Mouse (Mus musculus) liver, adult 2 months (tissue): ENCODE data around the gene Cox20. TPM values are rescaled to one million over a fixed set of nuclear protein-coding genes. Genes with fewer than 3 reads are reported as not detected.

Experiments used
- DNase-seq: peaks from one replicate; pipeline ENCODE4 v3.0.0-alpha.2; 2011; ENCODE audit warnings: low read depth, low spot score; ENCODE audit errors: extremely low read depth
- H3K27ac ChIP-seq: fragments of 200-500 bp; replicated peaks from 2 replicates; pipeline ENCODE4 v1.5.1; 2012; ENCODE audit warnings: low read depth, mild to moderate bottlenecking, control low read depth, inconsistent platforms, low read length; ENCODE audit not compliant: insufficient read depth
- H3K27me3 ChIP-seq: fragments of 200-500 bp; 2 replicates; pipeline ENCODE4 v1.6.1; 2012; ENCODE audit warnings: mild to moderate bottlenecking, moderate library complexity, low read length, inconsistent platforms; ENCODE audit not compliant: control insufficient read depth, insufficient read depth
- H3K36me3 ChIP-seq: fragments of 200-500 bp; 2 replicates; pipeline ENCODE4 v1.6.1; 2012; ENCODE audit warnings: low read length, inconsistent platforms; ENCODE audit not compliant: control insufficient read depth, insufficient read depth
- H3K4me1 ChIP-seq: fragments of 200-500 bp; 2 replicates; pipeline ENCODE4 v1.6.1; 2011; ENCODE audit warnings: low read length; ENCODE audit not compliant: control insufficient read depth, insufficient read depth
- H3K4me3 ChIP-seq: fragments of 200-500 bp; 2 replicates; pipeline ENCODE4 v1.5.1; 2011; ENCODE audit warnings: low read depth, mild to moderate bottlenecking, control low read depth, low read length, moderate library complexity; ENCODE audit not compliant: insufficient read depth
- H3K79me2 ChIP-seq: fragments of 200-500 bp; 2 replicates; pipeline ENCODE4 v1.6.1; 2012; ENCODE audit warnings: inconsistent platforms, mild to moderate bottlenecking, low read length, moderate library complexity; ENCODE audit not compliant: control insufficient read depth, insufficient read depth
- H3K9ac ChIP-seq: fragments of 200-500 bp; 2 replicates; pipeline ENCODE4 v1.6.1; 2012; ENCODE audit warnings: low read depth, mild to moderate bottlenecking, control low read depth, inconsistent platforms, low read length
- CTCF ChIP-seq: fragments of 200-500 bp; IDR thresholded peaks from 2 replicates; pipeline ENCODE4 v1.5.1; 2011; ENCODE audit warnings: low read depth, low read length, control low read depth
- POLR2A ChIP-seq: fragments of 200-500 bp; IDR thresholded peaks from 2 replicates; pipeline ENCODE4 v1.6.1; 2011; ENCODE audit warnings: low read length, control low read depth; ENCODE audit not compliant: insufficient read depth; ENCODE audit errors: extremely low read depth
- WGBS: fragments of 180-500 bp; shearing (Covaris S2); methylation state at CpG from one replicate; pipeline ENCODE4 v1.1.7; 2018; 5-methylcytosine and 5-hydroxymethylcytosine counted together
- polyA plus RNA-seq: library from polyadenylated mRNA; depleted of rRNA; stranded (reverse); fragments of >200 nt; gene quantifications from 2 replicates; pipeline ENCODE4 v1.2.3, GENCODE M21; 2012
- total RNA-seq: library from RNA; depleted of rRNA; stranded (reverse); fragments of >200 nt; gene quantifications from 2 replicates; pipeline ENCODE4 v1.2.3, GENCODE M21; 2014

Cox20 gene
- total and polyA plus RNA-seq, 2 experiments: 12.8 to 29.3 TPM

DNA sequence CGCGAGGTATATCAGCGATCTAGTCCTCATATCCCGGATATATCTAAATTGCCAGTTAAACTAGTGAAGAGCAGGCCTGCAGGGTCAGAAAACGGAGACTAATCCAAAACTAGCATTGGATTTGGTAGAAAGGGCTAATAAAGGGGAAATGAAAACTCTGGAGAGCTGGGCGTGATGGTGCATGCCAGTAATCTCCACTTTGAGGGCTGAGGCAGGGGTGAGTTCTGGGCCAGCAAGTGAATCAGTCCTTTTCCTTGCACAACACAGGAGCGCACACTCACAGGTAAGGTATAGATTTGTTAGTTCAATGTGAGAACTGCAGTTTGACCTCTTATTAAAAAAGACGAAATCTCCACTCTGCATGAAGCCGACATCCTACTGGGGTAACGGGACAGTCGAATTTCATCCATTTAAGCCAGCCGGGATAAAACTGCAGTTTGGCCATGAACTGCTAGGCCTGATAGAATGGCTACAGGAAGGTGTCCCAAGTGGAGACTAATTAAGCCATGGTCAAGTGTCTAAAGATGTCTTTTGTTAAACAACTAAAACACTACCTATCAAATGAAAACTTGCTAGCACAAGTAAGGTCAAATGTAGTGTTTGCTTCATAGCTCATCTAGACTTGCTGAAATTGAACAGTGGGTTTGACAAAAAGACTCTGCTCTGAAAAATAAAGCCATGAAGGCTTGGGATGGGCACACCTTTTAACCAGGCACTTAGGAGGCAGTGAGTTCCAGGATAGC is 536 bp downstream of the Cox20 start:
- under 1% methylated on average over 12 of the region's 12 CpGs for WGBS
- H3K4me1 ChIP-seq: peaks cover 23% of the 10 kb centered on the region
- DNase-seq: peak; percentile 69

DNA sequence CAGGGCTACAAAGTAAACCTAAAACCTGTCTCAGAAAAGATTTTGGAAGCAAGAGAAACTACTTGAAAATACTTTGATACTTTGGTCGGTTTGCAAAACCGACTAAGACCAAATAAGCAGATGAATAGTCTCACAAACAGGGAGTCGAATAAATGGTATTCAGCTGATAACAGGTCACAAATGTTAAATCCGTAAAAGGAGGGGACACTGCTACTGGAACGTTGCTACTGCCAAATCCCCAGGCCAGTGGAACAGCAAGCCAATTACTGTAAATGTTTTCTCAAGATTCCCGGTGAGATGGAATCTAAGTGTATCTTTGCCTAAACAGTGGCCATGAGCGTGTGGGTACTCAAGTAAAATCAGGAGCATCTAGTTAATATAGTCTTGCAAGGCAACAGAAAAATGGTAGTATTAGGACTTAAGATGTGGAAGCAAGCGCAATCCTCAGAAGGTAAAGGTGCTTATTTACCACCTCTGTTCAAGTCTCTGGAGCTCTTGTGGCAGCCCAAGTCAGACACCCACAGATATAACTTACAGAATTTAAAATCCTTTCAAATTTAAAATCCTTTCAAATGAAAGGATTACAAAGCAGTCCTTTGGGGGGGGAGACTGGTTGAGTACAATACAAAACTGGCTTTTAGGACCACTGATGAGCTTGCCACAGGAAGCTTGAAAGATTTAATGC is 1.2 kb downstream of the Cox20 start:
- TF ChIP-seq CTCF: no peak
- no peak for TF ChIP-seq POLR2A
- no peaks in the 10 kb centered on the region for H3K27me3 ChIP-seq
- DNase-seq: peak; percentile 67
- peak overlapping the region; percentile 80 for H3K4me3 ChIP-seq
- WGBS: 9% methylated on average over 8 of the region's 8 CpGs
- peak overlapping the region; percentile 96 for H3K27ac ChIP-seq
- H3K36me3 ChIP-seq: peaks cover 40% of the 10 kb centered on the region
- H3K4me1 ChIP-seq: peaks cover 17% of the 10 kb centered on the region
- H3K79me2 ChIP-seq: no peaks in the 10 kb centered on the region; the same call in 1 of the 2 replicates
- H3K9ac ChIP-seq: peak overlapping the region; percentile 90

More for the DNA sequence above, 536 bp downstream of the Cox20 start:
- no peaks in the 10 kb centered on the region; the same call in 1 of the 2 replicates for H3K79me2 ChIP-seq
- peak overlapping the region; percentile 90 for H3K9ac ChIP-seq
- H3K36me3 ChIP-seq: peaks cover 33% of the 10 kb centered on the region
- TF ChIP-seq POLR2A: no peak
- no peak for TF ChIP-seq CTCF
- H3K27ac ChIP-seq: peak overlapping the region; percentile 96
- H3K27me3 ChIP-seq: no peaks in the 10 kb centered on the region
- H3K4me3 ChIP-seq: peak overlapping the region; percentile 80

GRCm38 (mm10) chr1:178320723-178321590 is 2.0 kb downstream of the Cox20 start:
- WGBS: 31% methylated on average over 5 of the region's 5 CpGs
- peaks cover 16% of the 10 kb centered on the region for H3K4me1 ChIP-seq
- H3K4me3 ChIP-seq: peak overlapping the region; percentile 43; the same call in 1 of the 2 replicates
- no peaks in the 10 kb centered on the region for H3K27me3 ChIP-seq
- peaks cover 43% of the 10 kb centered on the region for H3K36me3 ChIP-seq
- peak overlapping the region; percentile 27 for H3K9ac ChIP-seq
- TF ChIP-seq POLR2A (no peak), CTCF (no peak)
- peak overlapping the region; percentile 96 for H3K27ac ChIP-seq
- no peaks in the 10 kb centered on the region; the same call in 1 of the 2 replicates for H3K79me2 ChIP-seq
- peak; percentile 55 for DNase-seq

- Histone ChIP-seq H3K36me3 (peaks cover 48% of the 10 kb centered on the region), H3K79me2 (no peaks in the 10 kb centered on the region; the same call in 1 of the 2 replicates), H3K4me1 (peaks cover 20% of the 10 kb centered on the region), H3K27me3 (no peaks in the 10 kb centered on the region), H3K27ac (no peak overlapping the region), H3K9ac (no peak overlapping the region), H3K4me3 (no peak overlapping the region)
- no peak for TF ChIP-seq CTCF
- no peak for TF ChIP-seq POLR2A
- 67% methylated on average over 4 of the region's 4 CpGs for WGBS
- no peak for DNase-seq
Measured at GRCm38 (mm10) chr1:178321730-178322357, 2.9 kb downstream of the Cox20 start.

DNA sequence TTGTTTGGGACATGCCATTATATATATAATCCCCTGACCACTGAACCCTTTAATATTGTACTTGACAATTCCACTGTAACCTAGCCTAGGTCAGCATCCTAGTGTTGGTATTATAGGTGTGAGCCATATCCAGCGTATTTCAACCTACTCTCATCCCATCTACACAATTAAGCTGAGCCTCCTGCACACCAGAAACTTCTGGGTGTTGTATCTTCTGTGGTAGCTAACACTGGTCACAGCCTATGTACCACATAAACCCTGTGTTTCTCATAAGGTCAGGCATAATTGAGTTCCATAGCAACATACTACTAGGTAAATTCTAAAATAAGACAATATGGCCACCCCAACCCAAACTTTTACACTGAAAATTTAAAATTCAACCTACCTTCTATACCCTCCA is 4.3 kb downstream of the Cox20 start:
- peaks cover 59% of the 10 kb centered on the region for H3K36me3 ChIP-seq
- no peak for TF ChIP-seq CTCF
- TF ChIP-seq POLR2A: no peak
- H3K27me3 ChIP-seq: no peaks in the 10 kb centered on the region
- H3K4me1 ChIP-seq: peaks cover 27% of the 10 kb centered on the region
- no peak overlapping the region for H3K4me3 ChIP-seq
- no peak overlapping the region for H3K27ac ChIP-seq
- WGBS: 91% methylated on average over 1 of the region's 1 CpGs
- no peak for DNase-seq
- no peak overlapping the region for H3K9ac ChIP-seq
- no peaks in the 10 kb centered on the region; the same call in 1 of the 2 replicates for H3K79me2 ChIP-seq
